Mouse (Mus musculus) hematopoietic stem cell, adult 5-6 weeks (primary cell): ENCODE data around the gene St3gal4. TPM values are rescaled to one million over a fixed set of nuclear protein-coding genes. Genes with fewer than 3 reads are reported as not detected.
A peak's percentile ranks its signal among the peaks of the same experiment; 100 is the strongest.

Experiments used
- ATAC-seq, 2 experiments: fragments of 125-278 bp in 1 of 2; replicated peaks in 1 of 2; 2 replicates each; pipeline ENCODE4 v1.8.0; 2016 to 2017; ENCODE audit warnings: inconsistent platforms in 2 of 2, mild to moderate bottlenecking in 2 of 2, moderate number of reproducible peaks in 2 of 2, low read depth in 1 of 2, moderate TSS enrichment in 1 of 2; ENCODE audit not compliant: low FRiP score in 2 of 2, poor library complexity in 2 of 2, severe bottlenecking in 2 of 2, insufficient read depth in 1 of 2, low TSS enrichment in 1 of 2
- total RNA-seq: library from RNA; stranded (forward); fragments of 172-1452, 232-1000 nt; gene quantifications from 2 replicates; pipeline ENCODE4 v1.2.3, GENCODE M21; 2017

St3gal4 gene
- total RNA-seq, 1 experiment from 2014 or later, result 36.1 TPM

GRCm38 (mm10) chr9:35114234-35114633 is 4.8 kb downstream of the St3gal4 start:
- no peak for ATAC-seq

- ATAC-seq, result no peak
These were observed 7.0 kb downstream of the St3gal4 start for GRCm38 (mm10) chr9:35111941-35112595.

- ATAC-seq, result no peak
These were observed 7.6 kb downstream of the St3gal4 start for GRCm38 (mm10) chr9:35111446-35111845.

GRCm38 (mm10) chr9:35110567-35110966 is 8.5 kb downstream of the St3gal4 start:
- ATAC-seq, result no peak

GRCm38 (mm10) chr9:35110051-35110450 is 9.0 kb downstream of the St3gal4 start:
- ATAC-seq, result no peak

- ATAC-seq, result no peak
These were observed 10.2 kb downstream of the St3gal4 start for GRCm38 (mm10) chr9:35108916-35109315.

GRCm38 (mm10) chr9:35108066-35108465 is 11.0 kb downstream of the St3gal4 start:
- ATAC-seq, result no peak

- no peak for ATAC-seq
These were observed 11.7 kb downstream of the St3gal4 start for GRCm38 (mm10) chr9:35107396-35107795.

GRCm38 (mm10) chr9:35105884-35106880 is 12.9 kb downstream of the St3gal4 start:
- peak in 1 of 2 experiments; percentile 4; a peak in 1 of 4 replicates for ATAC-seq

- no peak for ATAC-seq
These were observed 13.6 kb downstream of the St3gal4 start for GRCm38 (mm10) chr9:35105438-35105837.

GRCm38 (mm10) chr9:35104711-35105110 is 14.4 kb downstream of the St3gal4 start:
- no peak for ATAC-seq

- peak; percentile 42 to 56; a peak in 1 of 4 replicates for ATAC-seq
These were observed 20.3 kb downstream of the St3gal4 start for GRCm38 (mm10) chr9:35098762-35099161.

- ATAC-seq, result no peak
These were observed 21.2 kb downstream of the St3gal4 start for GRCm38 (mm10) chr9:35097901-35098300.

GRCm38 (mm10) chr9:35095726-35096125 is 23.3 kb downstream of the St3gal4 start:
- no peak for ATAC-seq

GRCm38 (mm10) chr9:35093350-35093749 is 25.7 kb downstream of the St3gal4 start:
- ATAC-seq, result no peak

GRCm38 (mm10) chr9:35092904-35093303 is 26.2 kb downstream of the St3gal4 start:
- ATAC-seq, result no peak

GRCm38 (mm10) chr9:35061446-35061845 is 57.6 kb downstream of the St3gal4 start:
- ATAC-seq, result 0 out of 4 replicates have a peak, but pooled peaks of 1 of the 2 experiments have one; percentile 34

- no peak for ATAC-seq
These were observed 59.2 kb downstream of the St3gal4 start for GRCm38 (mm10) chr9:35059881-35060280.
